Mouse (Mus musculus): ENCODE results near the gene Pglyrp1.
A peak's percentile ranks its signal among the peaks of the same experiment; 100 is the strongest.

Gene Pglyrp1

DNA sequence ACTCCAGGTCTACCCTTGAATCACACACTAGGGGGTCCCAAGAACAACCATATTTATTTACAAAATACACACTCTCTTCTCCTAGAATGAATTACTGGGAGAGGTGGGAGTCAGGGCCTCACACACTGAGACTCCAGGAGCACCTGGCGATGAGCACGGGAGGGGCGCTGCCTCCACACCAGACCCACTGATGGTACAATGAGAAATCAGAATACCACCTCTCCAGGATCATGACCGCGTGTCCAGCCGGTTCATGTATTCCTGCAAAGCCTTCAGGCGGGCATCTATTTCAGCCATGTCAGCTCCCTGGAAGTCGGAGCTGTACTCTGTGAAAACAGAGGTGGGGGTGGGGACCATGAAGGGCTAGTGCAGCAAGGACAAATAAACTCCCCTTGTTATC is 19.7 kb downstream of the Pglyrp1 start:
- no peak for DNase-seq

- DNase-seq = peak; percentile 86
Observed at GRCm38 (mm10) chr7:18891872-18892599, 20.9 kb downstream of the Pglyrp1 start.

DNA sequence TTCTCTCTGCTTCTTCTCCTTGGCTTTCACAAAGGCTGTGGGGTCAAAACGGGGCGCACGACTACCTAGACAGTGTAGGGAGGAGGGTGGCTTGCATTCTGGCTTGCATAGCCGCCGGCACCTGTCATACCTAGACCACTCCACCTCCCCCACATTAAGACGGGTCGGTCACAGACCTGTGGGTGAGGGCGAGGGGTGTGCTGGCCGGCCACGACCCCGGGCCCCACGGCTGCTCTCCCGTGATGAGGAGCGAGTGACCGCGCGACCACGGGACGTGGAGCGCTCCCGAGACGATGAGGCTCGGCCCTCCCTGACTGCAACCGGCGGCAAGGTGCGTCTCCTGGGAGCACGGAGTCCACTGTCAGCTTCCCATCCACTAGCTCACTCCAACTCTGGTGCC is 21.9 kb downstream of the Pglyrp1 start:
- DNase-seq = no peak

DNA sequence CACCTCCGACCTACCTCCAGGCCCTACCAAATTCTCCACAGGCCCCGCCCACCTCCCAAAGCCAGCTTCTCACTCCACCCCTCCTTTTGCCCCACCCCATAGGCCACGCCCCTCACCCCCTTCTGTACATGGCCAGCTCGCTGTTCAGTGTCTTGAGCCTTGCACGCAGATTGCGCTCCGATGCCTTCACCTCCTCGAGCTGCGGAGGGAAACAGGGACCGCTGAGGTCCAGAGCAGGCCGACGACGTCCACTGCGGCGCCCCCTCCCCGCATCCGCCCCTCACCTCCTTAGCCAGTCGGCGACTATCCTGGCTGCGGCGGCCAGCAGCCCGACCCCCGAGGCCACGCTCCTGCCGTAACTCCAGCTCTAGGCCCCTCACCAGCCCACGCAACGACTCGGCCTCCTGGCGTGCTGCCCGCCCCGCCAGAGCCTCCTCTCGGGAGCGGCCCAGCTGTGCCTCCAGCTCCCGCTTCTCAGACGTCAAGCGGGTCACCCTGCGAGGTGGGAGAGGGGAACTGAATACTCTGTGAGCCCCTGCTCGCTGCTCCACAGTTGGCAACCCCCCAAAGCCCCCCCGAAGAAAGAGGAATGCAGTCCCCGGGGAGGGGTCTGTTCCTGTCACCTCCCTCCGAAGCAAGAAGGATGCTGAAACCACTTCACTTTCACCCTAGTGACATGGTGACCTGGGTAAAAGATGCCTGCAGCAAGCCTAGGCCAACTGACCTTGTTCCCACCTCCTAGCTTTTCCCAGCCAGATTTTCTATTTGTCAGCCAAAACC is 22.7 kb downstream of the Pglyrp1 start:
- peak; percentile 72 for DNase-seq

GRCm38 (mm10) chr7:18896536-18896935 is 25.4 kb downstream of the Pglyrp1 start:
- DNase-seq = peak; percentile 65

DNA sequence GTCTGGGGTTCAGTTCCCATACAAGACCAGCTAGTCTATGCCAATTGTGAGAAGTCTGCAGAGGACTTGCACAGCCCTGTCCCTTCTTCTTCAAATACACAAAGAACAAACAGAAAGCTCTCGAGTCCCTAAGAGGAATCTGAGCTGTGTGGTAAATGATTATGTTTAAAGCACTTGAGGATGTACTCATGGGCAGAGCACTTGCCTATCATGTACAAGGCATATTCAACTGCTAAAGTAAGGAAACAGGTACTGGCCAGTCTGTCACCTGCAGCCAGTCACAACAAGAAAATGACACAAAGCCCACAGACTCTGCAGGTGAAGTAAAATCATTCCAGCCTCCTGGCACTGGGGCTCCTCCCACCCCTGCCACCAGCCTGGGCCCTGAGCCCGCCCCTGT is 29.4 kb downstream of the Pglyrp1 start:
- DNase-seq = no peak

GRCm38 (mm10) chr7:18902486-18902885 is 31.4 kb downstream of the Pglyrp1 start:
- DNase-seq = no peak

- DNase-seq = no peak
Observed at GRCm38 (mm10) chr7:18904971-18905370, 33.8 kb downstream of the Pglyrp1 start.

DNA sequence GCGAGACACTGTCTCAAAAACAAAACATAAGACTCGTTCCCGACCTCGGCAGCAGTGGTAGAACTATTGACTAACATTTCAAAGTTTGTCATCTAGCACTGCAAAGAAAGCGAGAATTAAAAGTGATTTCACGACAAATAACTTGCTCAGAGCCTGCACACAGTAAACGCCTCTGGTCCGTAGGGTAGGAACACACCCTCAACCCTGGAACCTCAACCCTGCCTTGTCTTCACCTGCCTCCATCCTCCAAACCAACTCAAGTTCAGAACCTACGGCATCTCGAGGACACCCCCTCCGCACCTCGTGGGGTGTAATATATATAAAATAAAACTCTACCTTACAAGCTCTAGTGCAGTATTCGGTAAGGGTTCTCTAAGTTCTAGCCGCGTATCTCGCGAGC is 38.7 kb downstream of the Pglyrp1 start:
- no peak for DNase-seq

DNA sequence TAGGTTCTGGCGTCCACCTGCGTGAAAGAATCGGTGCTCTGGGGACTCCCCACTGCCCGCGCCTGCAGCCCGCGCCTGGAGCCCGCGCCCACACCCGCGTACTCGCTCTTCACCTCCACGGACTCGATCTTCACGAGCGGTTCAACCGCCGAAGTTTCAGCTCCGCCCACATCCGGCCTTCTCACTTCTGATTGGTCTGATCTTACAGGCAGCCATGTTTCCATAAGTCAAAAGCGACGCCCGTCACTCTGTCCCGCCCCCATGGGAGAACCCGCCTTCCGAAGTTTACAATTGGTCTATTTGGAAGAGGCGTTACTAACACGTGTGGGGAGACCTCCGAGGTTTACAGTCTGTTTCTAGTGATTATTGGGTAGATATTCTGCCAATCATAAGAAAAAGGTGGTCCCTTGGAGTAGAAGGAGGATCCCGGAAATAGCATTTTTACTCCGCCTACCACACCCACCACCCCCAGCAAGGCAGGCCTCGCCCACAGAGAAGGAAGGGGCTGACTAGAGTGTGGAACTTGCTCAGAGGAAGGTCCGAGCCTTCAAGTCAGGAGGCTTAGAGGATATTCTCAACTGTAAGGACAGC is 39.2 kb downstream of the Pglyrp1 start, which contains the start of gene Ccdc61:
Gene Ccdc61, minus strand, starts transcription at position 175 of the 591 bp plus-strand sequence.
- DNase-seq = peak; percentile 100

DNA sequence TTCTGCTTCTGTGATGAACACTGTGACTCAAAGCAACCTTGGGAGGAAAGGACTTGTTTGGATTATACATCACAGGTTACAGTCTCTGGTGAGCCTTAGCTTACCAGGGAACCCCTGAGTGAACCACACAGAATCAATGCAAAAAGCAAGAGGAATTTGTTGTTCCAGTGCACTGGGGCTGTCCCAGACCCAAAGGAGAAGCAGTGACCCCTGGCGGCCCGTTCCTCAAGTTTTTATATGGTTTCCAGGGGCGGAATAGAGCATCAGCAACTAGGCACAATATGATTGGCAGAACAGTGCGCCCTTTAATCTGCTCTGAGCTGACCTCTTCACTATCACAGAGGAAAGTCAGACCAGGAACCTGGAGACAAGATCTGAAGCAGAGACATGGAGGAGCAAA is 45.1 kb downstream of the Pglyrp1 start:
- DNase-seq = no peak

GRCm38 (mm10) chr7:18917931-18918330 is 46.8 kb downstream of the Pglyrp1 start:
- no peak for DNase-seq

GRCm38 (mm10) chr7:18921069-18921468 is 49.9 kb downstream of the Pglyrp1 start:
- DNase-seq = peak; percentile 75

- no peak for DNase-seq
Observed at GRCm38 (mm10) chr7:18922807-18923206, 51.7 kb downstream of the Pglyrp1 start.

- no peak for DNase-seq
Observed at GRCm38 (mm10) chr7:18923267-18923666, 52.1 kb downstream of the Pglyrp1 start.

DNA sequence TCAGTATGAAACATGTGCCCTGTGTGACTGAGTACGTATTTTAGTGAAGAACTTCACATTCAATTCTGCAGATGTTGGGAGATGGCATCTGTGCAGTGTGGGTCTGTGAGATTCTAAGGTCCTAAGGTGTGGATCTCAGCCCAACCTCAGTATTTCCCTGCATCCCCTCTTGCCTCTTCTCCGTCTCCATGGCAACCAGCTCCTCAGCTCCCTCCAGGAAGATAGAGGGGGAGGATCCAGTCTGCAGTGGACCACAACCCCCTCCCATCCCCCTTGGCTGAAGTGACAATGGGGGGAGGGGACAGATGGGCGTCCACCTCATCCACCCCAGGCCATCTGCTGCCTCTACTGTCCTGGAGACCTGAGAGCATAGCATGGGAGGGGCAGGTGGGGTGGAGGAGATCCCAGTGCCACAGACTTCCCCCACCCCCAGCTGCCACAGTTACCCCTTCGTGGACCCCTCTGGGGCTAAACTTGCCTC is 52.6 kb downstream of the Pglyrp1 start:
- no peak for DNase-seq

DNA sequence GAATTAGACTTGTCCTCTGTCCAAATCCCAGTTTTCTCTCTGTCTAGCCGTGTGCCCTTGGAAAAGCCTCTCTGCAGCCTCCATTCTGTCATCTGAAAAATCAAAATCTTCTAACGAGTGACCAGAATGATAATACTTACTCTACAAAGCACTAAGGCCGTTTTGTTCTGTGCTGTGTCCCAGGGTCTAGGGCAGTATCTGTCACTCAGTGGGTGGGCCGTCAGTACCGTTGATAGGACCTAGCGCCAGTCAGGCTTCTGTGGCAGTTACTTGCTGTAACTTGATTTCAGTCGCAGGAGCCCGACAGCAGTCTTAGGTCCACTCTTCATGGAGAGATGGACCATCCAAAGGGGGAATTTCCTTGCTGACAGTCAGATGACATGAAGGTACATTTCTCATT is 53.2 kb downstream of the Pglyrp1 start:
- DNase-seq = no peak

DNA sequence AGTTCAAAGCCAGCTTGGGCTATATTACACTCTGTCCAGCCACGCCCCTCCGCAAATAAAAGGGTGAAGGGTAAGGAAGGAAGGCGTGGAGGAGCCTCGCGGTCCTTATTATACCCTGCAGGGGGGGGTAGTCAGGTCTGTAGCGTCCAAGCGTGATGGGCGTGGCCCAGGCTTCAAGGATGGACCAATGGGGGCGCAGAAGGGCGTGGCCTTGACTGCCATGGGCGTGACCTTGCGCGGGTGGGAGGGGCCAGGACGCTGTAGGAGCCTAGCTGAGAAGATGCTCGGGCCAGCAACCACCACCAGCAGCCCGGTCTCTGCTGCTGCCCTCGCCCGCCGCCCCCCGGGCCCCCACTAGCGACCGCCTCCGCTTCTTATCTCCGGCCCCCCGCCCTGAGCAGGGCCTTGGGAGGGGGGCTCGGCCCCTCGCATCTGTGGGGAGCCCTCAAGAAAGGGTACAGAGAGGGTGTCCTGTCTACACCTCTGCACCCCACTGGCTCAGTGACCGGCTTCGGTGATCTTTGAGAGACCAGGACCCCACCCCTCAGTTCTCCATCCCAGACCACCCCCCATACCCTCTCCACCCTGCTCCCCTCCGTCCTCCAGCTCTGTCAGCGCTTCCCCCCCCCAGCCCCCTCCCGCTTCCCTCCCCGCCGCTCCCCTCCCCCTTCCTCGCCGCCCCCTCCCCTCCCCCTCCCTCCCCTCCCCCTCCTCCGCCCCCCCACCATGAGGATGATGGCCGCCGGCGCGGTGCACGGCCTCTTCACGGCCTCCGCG is 54.2 kb downstream of the Pglyrp1 start, which contains the start of gene Nova2:
Gene Nova2, plus strand, starts transcription at position 727 of the 777 bp plus-strand sequence.
- DNase-seq = peak; percentile 89

GRCm38 (mm10) chr7:18926041-18926790 is 55.1 kb downstream of the Pglyrp1 start:
- peak; percentile 61 for DNase-seq

- no peak for DNase-seq
Observed at GRCm38 (mm10) chr7:18926911-18927310, 55.8 kb downstream of the Pglyrp1 start.

- peak; percentile 70 for DNase-seq
Observed at GRCm38 (mm10) chr7:18927759-18928158, 56.6 kb downstream of the Pglyrp1 start.
